Mouse (Mus musculus) kidney, postnatal 10 days (tissue): ENCODE results near the gene Pcnx4.
A peak's percentile ranks its signal among the peaks of the same experiment; 100 is the strongest.
"Not testable (repeated sequence)": the region's sequence is repeated elsewhere in the genome, so short reads cannot be mapped to it uniquely, and the experiment has no call there.

Source experiments
- DNase-seq: peaks from one replicate; pipeline ENCODE4 v3.0.0; 2021; ENCODE audit warnings: mixed read lengths

The Pcnx4 gene

DNA sequence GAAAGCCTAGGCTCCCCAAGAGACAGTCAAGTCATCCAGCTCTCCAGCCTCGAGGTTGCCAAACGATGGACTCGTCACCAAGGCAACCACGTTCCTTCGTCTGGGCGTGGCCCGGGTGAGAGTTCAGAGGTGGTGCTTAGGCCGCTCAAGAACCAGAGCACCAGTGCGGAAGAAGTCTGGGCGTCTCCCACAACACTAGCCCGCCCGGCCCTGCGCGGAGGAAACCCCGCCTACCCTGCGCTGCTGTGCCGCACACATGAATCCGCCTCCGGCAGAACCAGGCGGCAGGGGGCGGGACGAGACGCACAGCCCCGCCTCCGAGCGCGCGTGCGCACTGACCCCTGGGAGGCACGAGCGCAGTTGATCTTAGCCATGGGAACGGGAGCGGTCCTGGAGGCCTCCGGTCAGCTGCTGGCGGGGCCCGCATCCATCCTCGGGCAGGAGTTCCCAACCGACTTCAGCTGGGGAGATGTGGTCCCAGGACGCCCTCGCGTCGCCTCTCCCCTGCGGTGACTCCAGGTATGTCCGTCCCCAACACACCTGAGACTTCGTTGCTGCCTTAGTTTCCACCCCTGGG lies at the start of gene Pcnx4:
TSS of gene Pcnx4 (plus strand) at position 363 of the 577 bp plus-strand sequence.
- peak; percentile 98 for DNase-seq

DNA sequence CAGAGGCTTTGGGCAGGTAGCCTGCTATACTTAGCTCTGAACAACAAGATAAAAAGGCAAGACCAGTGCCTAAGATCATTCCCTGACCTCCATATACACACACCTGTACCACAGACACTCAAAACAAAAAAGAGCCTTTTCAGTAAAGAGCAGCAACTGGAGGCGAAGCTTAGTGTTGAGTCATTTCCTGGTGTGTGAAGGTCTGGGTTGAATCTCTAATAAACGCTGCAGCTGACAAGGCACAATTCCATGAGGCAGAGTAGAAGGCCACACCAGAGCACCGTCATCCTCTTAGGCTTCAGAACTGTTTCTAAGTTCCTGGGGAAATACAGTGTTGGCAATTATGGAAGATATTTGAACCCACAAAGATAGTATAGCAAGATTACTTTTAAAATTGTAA lies 48.7 kb upstream of the Pcnx4 start:
- DNase-seq = no peak

DNA sequence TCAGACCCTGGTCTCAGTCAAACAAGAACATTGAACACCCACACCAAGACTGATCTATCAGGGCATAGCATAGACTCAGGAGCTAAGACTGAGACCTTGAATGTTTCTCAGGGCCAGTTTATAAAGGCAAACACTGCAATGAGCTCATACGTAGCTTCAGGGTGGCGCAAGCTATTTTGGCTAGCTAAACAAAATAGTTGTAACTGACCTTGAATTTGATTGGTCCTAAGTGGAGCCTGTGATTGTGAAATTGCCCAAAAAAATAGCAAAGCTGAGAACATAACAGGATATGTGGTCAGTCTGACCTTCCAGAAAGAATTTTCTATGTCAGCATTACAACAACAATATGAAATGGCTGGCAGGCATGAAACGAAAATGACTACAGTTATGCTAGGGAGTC lies 46.2 kb upstream of the Pcnx4 start:
- DNase-seq = no peak

DNA sequence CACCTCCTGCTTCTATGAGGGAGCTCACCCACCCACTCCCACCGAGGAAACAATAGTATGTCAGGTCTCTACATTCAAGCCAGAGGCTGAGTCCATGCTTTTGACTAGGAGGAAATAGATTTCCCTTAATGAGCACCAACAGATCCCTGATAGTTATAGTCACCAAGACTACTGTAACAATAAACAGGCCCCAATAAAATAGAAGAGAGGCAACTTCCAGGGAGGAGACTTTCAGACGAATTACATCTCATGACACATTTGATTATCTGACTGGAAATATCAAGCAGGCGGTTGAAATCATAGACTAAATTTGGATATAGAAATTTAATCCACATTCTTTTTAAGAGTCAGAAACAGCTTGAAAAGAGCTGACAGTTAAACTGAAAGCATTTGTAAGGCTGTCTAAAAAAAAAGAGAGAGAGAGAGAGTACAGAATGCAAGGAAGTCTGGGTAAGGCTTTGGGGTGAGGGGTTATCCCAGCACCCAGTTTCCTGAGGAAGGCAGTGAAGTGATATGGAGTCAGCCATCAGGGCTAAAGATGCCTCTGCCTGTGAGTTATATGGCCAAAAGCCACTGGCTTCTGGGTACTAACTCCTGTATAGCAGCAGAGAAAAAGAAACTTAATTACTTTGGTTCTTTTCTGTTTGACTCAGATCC lies 45.0 kb upstream of the Pcnx4 start:
- DNase-seq = no peak

DNA sequence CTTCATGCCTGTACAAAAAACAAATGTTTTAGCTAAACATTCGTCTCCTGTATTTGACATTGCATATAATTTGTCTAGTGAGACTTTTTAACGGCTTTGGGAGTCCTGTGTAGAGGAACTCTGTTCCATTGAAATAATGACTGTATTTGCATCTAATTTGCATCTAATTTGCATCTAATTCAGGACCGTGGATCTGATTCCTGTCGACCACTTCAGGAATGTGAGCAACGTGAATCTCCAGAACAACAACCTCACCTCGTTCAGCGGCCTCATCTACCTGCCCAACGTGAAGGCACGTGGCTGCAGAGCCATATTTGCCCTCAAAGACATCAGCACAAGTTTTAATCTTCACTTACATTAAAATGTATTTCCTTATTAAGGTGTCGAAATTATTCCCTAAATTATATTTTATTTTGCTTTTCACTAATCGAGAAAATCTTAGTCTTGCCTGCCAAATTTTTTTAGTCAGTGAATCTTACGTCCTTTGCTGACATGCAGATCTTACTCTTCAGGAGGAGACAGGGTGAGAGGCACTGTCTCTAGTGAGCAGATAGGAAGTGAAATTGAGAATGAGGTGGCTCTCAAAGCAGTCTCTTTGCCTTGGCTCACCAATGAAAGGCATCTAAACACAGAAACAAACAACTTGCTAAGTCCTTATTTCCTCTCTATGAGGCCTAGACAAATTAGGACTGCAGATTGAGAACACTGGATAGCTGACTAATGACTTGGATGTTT lies 39.1 kb upstream of the Pcnx4 start:
- DNase-seq = no peak

DNA sequence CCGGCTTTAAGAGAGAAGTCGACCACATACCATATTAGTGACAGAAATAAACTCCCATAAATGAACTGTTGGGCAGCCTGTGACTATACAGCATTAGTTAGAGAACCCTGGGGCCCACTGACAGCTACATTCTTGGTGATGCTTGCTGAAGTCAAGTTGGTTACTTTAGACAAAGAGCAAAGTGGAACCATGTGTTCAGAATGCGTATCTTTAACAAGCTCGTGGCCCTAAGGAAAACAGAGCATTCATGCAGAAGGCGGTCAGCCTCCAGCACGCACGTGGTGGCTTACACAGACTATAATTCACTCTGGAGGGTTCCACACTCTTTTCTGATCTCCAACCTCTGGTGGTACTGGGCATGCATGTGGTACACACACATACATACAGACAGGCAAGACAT lies 26.6 kb upstream of the Pcnx4 start:
- no peak for DNase-seq

DNA sequence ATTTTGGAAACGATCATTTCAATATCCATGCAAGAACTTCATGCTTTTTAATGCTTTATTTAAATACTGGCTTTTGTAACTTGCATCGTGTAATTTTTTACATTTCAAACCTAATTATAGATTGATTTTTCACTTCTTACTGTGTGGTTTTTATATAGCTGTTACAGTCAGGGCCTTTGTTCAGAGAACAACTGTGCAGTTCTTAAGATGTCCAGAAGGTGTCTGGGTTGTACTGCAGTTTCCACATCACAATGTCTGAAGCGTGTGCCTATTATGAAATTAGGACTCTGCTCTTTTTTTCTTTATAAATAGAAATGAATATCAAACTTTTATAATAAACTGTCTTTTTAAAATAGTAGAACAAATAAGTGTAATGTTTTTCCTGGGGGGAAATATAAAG lies 20.7 kb upstream of the Pcnx4 start:
- DNase-seq = peak; percentile 11

DNA sequence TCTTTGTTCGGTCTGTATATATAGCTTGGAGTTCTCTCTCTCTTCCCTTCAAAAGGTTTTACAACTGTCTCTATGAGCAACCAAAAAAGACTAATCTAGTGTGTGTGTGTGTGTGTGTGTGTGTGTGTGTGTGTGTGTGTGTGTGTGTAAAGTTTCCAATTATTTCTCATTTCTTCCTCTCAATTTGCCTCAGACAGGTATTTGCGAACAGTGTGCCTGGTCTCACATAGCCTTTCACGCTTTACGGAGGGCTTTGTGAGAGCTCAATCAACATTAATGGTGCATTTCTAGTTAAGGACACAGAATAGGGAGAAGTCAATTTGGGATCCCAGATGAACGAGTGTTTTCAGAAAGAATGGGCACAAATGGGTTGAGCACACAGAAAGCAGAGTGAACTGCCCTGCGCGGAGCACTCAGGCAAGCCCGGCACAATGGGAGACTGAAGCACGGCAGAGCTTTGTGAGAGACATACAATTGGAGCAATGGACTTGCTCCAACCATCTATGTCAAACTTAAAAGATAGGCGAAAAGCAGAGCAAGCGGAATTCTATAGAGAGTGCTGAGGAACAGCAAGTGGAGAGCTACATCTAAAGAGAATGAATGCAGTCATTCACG lies 18.0 kb upstream of the Pcnx4 start:
- no peak for DNase-seq

DNA sequence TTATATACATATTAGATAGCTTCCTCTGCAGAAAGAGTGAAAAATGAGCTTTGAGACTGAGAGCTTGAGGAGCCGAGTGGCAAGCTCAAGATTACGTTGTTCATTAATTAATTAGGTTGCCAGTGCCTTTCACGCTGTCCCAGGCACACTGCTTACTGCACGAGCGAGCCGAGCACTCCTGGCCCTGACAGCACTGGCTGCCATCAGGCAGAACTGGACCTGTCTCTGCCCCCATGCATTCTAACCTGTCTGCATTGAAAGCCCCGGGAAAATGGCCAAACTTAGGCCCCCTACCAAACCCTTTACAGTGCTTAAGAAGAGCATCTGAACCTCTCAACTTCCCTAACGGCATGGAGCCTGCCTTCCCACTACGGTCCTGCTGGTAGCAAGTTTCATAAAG lies 16.8 kb upstream of the Pcnx4 start:
- no peak for DNase-seq

DNA sequence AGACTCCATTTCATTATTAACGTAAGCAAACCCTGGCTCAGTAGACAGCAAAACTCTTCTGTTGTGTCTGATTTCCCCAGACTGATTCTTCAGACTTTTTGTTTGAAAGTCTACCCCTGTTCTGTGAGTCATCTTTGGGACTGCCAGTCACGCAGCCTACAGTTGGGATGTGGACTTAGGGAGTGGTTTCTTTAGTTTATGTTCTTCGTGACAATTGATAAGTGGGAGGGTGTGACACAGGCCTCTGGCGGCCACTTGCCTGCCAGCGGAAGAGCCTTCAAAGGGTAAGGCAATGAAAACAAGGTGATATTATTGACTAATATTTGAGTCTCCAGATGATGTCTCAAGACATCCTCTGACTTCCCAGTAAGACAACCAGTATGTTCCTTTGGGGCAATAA lies 16.3 kb upstream of the Pcnx4 start:
- no peak for DNase-seq

DNA sequence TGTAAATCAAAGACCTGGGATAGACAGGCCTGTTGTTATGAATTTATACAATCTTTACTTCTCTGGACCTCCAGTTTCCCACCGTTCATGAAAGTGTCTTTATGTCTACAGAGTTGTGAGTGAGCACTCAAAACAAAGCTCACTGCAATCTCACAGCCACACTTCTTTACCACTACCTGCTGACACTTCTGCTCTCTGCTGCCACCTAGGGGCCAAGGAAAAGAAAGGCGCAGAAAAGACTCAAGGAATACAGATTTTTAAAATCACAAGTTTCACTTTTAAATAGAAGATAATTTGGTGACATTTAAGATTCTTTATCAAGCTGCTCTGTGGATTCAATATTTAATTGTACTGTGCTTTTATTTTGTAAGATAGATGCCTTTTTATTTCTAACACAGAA lies 15.5 kb upstream of the Pcnx4 start:
- DNase-seq = peak; percentile 74

DNA sequence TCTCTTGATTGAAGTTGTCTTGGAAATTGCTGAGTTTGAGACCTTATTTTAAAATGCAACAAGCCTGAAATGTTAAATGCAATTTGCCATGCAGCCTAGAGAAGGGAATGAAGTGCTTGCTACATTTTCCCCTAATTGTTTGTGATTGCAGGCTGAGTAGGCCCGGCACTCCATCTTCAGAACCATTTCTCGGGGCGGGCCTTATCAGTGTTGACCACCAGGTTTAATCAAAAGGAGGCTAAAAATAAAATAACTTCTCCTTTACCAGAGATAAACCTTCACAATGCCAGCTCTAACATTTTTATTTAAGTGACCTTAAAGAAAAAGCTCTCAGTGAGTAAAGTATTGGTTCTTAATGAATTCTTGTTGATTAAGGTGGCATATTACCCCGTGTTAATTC lies 10.6 kb upstream of the Pcnx4 start:
- DNase-seq = no peak

DNA sequence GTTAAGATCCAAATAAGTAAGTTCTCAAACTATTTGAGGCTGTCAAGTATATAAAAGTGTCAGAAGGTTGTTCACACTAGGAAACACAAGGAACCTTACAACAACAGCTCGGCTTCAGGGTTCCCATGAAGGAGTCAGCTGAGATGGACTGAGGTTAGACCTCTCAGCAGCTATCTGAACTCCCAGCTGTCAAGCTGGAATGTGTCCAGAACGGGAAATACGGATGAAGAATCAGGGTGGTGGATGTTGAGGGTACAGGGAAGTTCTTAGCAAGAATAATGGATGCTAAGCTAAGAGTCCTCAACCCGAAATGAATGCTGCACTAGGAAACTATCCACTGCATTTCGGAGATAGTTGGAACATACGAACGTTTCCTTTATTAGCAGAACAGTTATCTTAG lies 3.9 kb upstream of the Pcnx4 start:
- no peak for DNase-seq

DNA sequence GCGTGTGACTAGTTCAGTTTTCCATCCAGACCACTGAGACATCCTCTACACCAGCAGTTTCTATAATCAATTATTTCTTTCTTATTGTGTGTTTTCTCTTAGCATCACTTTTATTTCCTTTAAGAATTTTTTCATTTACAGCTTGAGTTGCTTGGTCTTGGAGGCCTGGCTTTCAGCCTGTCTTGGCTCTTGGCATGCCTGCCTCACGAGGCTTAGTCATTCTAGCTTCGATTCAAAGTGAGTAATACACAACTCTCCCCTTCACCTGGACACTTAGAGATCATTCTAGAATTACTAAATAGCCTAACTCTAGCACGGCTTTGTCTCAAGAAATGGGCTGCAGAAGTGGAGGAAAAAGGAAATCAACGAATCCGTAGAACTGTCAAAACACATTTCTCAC lies 2.2 kb upstream of the Pcnx4 start:
- DNase-seq = no peak

DNA sequence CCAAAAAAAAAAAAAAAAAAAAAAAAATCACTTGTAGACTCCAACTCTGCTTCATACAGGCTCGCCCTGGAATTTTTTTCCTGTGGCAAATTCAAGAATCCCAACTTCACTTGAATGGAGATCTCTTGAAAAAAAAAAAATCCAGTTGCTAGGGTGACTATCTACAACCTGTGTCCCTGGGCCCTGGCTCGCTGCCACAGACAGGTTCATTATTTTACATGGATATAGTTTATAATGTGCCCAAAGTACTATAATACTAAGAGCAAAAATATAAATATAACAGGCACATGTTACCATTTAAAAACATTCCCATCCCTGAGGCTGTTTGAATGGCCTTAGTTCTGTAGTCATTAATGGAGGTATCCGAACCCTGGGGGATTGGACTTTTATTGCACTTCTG lies 584 bp upstream of the Pcnx4 start:
- DNase-seq = peak; percentile 32

DNA sequence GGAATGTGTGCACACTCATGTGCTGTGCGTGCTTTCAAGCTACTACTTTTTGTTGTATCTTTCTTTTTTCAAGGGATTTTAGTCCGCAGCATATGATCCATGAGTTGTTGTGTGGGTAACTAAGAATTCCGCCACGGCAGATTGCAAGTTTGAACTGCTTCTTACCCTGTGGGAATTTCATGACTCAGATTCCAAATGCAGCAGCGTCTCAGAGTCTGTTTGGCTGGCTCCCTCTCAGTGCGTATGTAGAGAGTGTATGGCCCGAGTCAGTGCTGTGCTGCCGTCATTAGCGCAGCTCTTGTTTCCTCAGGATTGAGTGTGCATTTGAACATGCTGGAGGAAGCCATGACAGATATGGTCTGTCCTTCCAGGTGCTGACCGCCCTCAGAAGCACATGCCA lies 2.4 kb downstream of the Pcnx4 start:
- no peak for DNase-seq

DNA sequence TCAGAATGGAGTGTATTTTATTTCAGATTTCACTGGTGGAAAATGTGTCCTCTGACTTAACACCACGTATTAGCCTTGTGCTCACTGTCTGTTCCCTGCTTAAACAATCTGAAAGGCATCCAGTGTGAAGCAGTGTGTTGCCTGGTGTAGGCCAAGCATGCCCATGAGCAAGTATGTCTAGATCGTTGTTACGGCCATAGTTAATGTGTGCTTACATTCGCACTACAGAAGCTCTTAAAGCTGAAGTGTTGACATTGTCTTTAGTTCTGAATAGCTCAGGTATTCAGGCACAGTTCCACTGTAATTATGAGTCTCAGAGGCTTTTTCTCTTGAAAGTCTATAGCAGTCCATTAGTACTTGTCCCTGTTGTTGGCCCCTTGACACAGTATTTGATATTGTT lies 18.2 kb downstream of the Pcnx4 start:
- DNase-seq = no peak

DNA sequence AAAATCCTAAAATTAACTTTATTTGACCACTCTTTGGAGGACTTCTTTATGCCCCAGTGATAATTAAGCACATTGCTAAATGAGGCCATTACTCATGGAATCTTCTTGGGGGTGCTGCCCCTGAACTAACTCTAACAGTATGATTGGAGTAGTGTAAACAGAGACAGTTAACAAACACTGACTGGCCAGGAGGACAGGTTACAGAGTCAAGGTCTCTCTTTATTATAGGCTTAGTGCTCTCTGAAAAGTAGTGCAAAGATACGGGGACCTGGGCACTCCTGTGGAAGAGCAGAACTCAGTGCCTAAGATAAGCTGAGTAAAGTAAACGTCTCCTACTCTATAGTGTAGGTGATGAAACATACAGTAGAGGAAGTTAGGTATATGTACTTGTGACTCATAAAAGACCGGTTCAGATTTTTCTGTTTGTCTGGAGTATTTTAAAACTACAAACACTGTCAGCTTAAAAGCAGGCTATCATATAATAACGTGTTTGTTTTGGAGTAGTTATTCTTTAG lies 28.2 kb downstream of the Pcnx4 start:
- DNase-seq = no peak

DNA sequence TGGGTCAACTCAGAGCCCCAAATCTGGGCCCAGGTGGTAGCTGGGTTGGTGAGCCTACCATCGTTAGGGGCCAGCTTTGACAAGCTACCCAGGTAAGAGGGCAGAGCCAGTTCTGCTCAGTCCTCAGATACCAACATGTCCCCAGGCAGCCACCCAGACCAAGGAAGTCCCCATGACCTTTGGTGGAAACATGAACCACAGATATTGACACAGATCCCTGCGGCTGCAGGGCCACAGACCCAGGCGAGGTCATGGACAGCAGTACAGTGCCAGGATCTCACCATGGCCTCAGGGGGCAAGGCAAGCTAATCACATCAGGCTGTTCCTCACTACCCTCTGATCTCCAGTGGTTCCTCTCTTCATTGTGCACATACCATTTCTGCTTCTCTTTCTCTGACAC lies 45.8 kb downstream of the Pcnx4 start:
- DNase-seq = no peak

DNA sequence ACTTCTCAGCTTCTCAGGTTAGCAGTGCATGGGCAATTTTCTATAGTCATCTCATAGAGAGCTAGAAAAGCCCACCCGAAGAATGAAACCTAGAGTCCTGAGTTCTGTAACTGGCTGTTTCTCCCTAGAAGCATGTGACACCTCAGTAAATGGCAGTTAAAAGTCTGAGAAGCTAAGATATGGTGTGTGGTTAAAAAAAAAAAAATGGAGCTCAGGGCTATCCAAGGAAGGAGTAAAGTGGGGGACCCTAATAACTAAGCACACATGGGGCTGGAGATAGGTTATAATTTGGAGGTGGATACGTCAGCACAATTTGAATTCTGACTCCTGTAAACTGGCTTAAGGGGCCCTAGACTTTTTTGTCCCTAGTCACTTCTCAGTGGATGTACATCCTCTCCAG lies 46.9 kb downstream of the Pcnx4 start:
- no peak for DNase-seq

DNA sequence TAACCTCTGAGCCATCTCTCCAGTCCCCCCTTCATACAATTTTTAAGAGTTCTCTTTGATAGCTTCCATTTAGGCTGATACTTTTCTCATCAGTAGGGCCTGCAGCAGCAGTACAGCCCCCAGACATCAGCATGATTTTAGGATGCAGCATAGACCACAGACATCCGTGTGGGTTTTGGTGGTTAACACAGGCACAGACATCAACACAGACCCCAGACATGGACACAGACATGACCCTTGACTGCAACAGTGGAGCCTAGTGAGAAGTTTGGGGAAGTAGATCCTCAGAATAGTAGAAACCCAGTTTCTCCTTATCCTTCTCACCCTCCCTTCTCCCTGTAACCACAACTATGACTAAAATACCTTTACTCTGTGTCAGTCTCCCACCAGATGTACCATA lies 49.2 kb downstream of the Pcnx4 start:
- no peak for DNase-seq

DNA sequence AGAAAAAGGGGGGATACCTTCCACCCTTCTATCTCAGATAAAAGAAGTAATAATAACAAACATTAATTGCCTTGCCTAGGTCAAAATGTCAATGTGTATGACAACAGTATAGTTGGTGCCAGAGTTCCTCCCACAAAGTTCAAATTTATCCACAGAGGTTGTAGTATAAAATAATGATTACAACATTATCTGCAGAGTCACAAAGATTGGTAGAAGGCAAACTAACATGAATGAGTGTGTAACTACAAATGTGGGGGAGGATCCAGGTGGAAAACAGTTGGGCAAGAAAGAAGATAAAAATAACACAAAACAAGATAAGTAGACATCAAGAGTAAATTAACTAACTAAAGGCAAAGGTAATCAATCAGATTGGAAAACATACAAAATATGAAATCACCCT lies 56.8 kb downstream of the Pcnx4 start:
- DNase-seq = no peak

DNA sequence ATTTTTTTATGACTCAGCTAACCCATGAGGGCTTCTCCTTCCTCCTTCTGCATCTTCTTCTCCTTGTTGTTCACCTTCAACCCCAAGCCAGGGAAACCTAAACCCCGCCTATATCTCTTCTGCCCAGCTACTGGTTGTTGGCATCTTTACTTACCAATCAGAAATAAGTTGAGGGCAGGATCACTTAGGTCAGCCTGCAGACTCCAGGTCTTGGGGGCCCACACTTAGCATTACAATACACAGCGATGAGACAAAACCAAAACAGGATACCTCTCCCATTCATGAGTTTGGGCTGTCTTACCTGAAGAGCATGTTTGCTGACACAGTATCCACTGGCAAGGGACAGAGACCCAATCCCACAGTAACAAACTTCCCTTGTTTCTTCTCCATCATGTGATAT lies 57.8 kb downstream of the Pcnx4 start:
- DNase-seq = no peak

DNA sequence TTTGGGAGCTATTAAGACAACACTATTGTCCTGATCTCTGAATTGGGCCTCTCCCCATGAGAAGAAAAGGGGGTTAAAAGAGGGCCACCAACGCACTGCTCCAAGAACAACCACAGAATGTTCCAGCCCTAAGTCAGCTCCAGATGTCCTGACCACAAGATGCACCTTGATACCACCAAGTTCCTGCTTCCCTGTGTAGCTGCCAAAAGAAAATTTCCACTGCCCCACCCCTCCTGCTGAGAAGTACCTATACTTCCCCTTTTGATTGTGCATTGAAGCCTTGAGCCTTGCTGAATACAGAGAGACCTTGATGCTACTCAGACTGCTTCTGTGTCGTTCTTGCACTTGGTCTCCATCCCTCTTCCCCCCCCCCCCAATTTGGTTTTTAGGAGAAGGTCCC lies 62.5 kb downstream of the Pcnx4 start:
- not testable (repeated sequence) for DNase-seq
